Mouse (Mus musculus) layer of hippocampus, adult 2 months (tissue): ENCODE measurements around the gene Lrrc75a. TPM values are rescaled to one million over a fixed set of nuclear protein-coding genes. Genes with fewer than 3 reads are reported as not detected.

Source experiments
- DNase-seq, 2 experiments: peaks; one replicate each; pipeline ENCODE4 v3.0.0; 2022; ENCODE audit warnings: low spot score in 2 of 2
- H3K27ac ChIP-seq: fragments of 200-600 bp; 2 replicates; pipeline ENCODE4 v1.8.1; 2022
- H3K4me3 ChIP-seq: fragments of 200-600 bp; 2 replicates; pipeline ENCODE4 v1.8.1; 2022; ENCODE audit warnings: mild to moderate bottlenecking
- CTCF ChIP-seq: fragments of 200-600 bp; conservative IDR thresholded peaks from 2 replicates; pipeline ENCODE4 v1.8.1; 2022; ENCODE audit warnings: antibody characterized with exemption, mild to moderate bottlenecking, moderate library complexity
- total RNA-seq, 2 experiments: library from RNA; stranded (reverse); gene quantifications; 2 replicates each; pipeline ENCODE4 v1.2.3; 2021

Gene Lrrc75a
- total RNA-seq, 2 experiments from 2014 or later: 7.3 to 7.6 TPM

DNA sequence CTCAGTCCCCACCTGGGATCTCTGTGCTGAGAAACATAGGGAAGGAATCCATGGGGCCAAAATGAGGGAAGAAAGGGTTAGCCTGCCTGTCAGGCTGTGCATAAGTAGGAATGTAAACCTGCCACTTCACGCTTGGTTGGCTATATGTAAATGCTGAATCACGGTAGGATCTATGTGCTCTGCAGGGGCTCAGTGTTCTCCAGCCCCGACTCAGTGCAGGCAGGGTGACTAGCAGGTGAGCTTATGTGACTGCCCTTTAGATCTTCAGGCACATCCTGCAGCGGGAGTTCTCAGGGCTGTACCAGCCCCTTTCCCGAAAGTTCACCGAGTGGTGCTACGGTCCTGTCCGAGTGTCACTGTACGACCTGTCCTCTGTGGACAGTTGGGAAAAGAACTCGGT lies 58.9 kb downstream of the Lrrc75a start:
- no peak for TF ChIP-seq CTCF
- Histone ChIP-seq H3K4me3 (no peak overlapping the region), H3K27ac (no peak overlapping the region)
- no peak for DNase-seq

- H3K27ac ChIP-seq: no peak overlapping the region
- no peak overlapping the region for H3K4me3 ChIP-seq
- DNase-seq: no peak
- TF ChIP-seq CTCF: no peak
Observed at GRCm38 (mm10) chr11:62587034-62587433, 61.3 kb downstream of the Lrrc75a start.

DNA sequence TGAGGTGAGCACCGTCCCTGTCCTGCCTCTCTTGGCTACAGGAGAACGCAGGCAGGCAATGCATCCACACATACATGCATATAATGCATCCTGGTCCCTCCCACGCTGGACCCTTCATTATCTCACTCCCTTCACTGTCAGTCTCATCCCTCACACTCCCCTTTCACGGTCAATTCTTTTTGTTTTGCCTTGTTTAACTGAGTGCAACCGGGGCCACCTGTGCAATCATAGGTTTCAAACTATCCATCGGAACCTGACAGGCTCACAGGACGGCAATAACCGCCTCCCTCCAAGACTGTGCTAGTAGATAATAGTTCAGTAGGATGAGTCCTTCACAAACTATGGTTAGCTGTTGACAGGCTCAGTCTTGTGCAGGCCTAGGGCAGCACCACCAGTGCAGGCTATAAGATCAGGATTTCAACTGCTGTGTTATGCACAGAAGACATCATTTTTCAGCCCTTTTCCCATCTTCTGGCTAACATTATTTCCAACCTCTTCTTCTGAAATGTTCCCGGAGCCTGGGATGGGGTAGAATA lies 63.6 kb downstream of the Lrrc75a start:
- no peak for DNase-seq
- Histone ChIP-seq H3K27ac (no peak overlapping the region), H3K4me3 (no peak overlapping the region)
- no peak for TF ChIP-seq CTCF

DNA sequence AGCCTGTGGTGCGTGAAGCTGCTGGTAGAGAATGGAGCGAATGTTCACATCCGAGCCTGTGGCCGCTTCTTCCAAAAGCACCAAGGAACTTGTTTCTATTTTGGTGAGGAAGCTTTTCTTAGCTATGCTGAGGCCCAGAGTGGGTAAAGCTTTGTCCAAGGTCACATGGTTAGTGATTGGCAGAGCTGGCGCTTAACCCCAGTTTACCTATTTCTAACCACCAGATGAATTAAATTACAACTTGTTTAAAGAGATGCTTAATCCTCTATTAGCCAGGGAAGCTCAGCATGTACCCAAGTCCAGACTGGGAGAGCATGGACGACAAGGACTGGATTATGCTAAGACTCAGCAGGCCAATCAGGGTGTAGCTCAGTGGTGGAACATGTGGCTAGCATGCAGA lies 65.3 kb downstream of the Lrrc75a start:
- TF ChIP-seq CTCF: no peak
- no peak for DNase-seq
- H3K4me3 ChIP-seq: no peak overlapping the region
- no peak overlapping the region for H3K27ac ChIP-seq

- no peak for TF ChIP-seq CTCF
- peak overlapping the region; percentile 88 for H3K27ac ChIP-seq
- peak overlapping the region; percentile 85 for H3K4me3 ChIP-seq
- DNase-seq: no peak
Observed at GRCm38 (mm10) chr11:62576530-62577152, 71.7 kb downstream of the Lrrc75a start.

GRCm38 (mm10) chr11:62575659-62576438 lies 72.5 kb downstream of the Lrrc75a start:
- H3K4me3 ChIP-seq: peak overlapping the region; percentile 85
- peak overlapping the region; percentile 88 for H3K27ac ChIP-seq
- no peak for TF ChIP-seq CTCF
- peak; percentile 27 to 41 for DNase-seq

- peak overlapping the region; percentile 88 for H3K27ac ChIP-seq
- TF ChIP-seq CTCF: peak; percentile 90
- peak overlapping the region; percentile 85 for H3K4me3 ChIP-seq
- DNase-seq: peak; percentile 85 to 89
Observed at GRCm38 (mm10) chr11:62575297-62575658, 73.0 kb downstream of the Lrrc75a start.

DNA sequence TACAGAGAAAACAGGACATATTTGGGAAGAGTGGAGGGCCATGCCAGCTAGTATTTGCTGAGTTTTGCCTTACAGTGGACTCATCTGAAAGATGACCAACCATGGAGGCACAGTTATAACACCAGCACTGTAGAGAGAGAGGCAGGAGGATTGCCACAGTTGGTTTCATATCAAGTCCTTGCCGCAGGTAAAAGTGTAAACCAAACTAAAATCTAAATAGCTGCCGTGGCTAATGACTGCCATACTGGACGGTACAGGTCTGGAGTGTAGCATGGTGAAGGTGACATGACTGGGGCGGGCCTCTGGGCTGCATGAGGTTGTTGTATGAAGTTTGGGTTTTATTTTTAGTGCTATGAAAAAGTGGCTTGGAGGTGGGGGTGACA lies 73.6 kb downstream of the Lrrc75a start:
- H3K27ac ChIP-seq: no peak overlapping the region
- no peak for TF ChIP-seq CTCF
- no peak overlapping the region for H3K4me3 ChIP-seq
- no peak for DNase-seq

GRCm38 (mm10) chr11:62573959-62574702 lies 74.2 kb downstream of the Lrrc75a start, which contains the start of gene Trpv2:
TSS of gene Trpv2 (plus strand) at chr11:62574486.
- TF ChIP-seq CTCF: no peak
- Histone ChIP-seq H3K27ac (peak within 1 kb of the TSS; percentile 88; the same call in 1 of the 2 replicates), H3K4me3 (peak within 1 kb of the TSS; percentile 85)
- DNase-seq: no peak

GRCm38 (mm10) chr11:62568300-62568699 lies 80.0 kb downstream of the Lrrc75a start:
- DNase-seq: no peak
- TF ChIP-seq CTCF: no peak
- no peak overlapping the region for H3K4me3 ChIP-seq
- no peak overlapping the region for H3K27ac ChIP-seq

DNA sequence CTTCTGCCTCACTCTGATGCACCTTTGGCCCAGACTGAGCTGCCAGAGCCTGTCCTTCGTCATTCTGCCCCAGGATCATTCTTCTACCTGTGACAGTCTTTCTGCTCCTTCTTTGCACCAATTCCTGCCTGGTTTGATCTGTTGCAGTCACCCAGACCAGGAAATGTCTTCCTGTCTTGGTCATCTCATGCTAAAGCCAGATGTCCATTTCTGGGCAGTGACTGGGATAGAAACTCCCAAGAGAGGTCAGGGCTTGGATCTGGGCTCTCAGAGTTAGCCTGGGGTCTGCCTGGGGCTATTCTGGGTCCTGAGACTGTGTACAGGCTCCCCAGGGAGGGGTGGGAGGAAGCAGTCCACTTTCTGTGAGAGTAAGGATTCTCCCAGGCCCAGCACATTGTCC lies 82.1 kb downstream of the Lrrc75a start:
- Histone ChIP-seq H3K27ac (no peak overlapping the region), H3K4me3 (no peak overlapping the region)
- no peak for TF ChIP-seq CTCF
- DNase-seq: no peak

DNA sequence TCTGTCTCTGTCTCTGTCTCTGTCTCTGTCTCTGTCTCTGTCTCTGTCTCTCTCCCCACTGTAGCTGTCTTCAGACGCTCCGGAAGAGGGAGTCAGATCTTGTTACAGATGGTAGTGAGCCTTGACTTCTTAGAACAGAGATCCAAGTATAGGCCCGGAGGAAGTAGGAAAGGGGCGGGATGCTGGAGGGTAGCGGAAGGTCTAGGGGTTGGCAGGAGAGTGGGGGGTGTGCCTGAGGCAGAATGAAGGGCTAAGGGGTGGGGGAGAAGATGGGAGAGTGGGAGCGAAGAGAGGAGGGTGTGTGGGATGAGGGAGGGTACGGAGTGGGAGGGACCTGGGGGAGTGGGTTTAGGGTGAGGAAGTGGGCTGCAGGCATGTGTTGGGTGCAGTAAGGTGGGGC lies 82.6 kb downstream of the Lrrc75a start:
- Histone ChIP-seq H3K27ac (no peak overlapping the region), H3K4me3 (no peak overlapping the region)
- no peak for DNase-seq
- no peak for TF ChIP-seq CTCF

DNA sequence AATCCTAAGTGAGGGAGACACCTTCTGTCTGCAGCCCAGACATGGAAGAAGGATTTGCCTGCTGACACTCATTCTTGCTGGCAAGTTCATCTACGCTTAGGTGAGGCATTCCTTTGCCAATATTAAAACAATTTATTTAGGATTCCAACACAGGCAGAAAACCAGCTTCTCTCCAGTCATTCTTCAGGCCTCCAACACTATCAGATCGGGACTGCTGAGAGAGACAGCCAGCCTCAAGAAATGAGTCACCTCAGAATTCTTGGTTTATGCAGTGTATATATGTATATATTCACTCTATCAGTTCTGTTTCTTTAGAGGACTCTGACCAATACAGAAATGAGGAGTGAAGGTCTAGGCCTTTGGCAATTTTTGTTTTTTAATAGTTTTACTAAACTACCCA lies 84.7 kb downstream of the Lrrc75a start:
- no peak for DNase-seq
- no peak for TF ChIP-seq CTCF
- H3K27ac ChIP-seq: no peak overlapping the region
- no peak overlapping the region for H3K4me3 ChIP-seq
